Mouse (Mus musculus) testis, adult 2 months (tissue): ENCODE measurements at regions not wholly inside any gene's neighbourhood (a gene's known extent, or its start where the extent isn't known, plus 50 kb on each side); places are given as distances from the start of the nearest gene placed in this dataset.

Experiments
- CTCF ChIP-seq: fragments of 200-500 bp; IDR thresholded peaks from 2 replicates; pipeline ENCODE4 v1.5.1; 2012; ENCODE audit warnings: low read depth, mild to moderate bottlenecking, inconsistent platforms, low read length, moderate library complexity; ENCODE audit not compliant: control insufficient read depth, insufficient read depth, insufficient replicate concordance
- POLR2A ChIP-seq: fragments of 200-500 bp; IDR thresholded peaks from 2 replicates; pipeline ENCODE4 v1.6.1; 2012; ENCODE audit warnings: low read depth, mild to moderate bottlenecking, inconsistent platforms, low read length, moderate library complexity; ENCODE audit not compliant: control insufficient read depth

GRCm38 (mm10) chr12:5757361-5757760 is 381.9 kb upstream of the Klhl29 start:
- TF ChIP-seq CTCF (no peak), POLR2A (no peak)
